Mouse (Mus musculus): ENCODE results near the gene 9930022D16Rik. TPM values are rescaled to one million over a fixed set of nuclear protein-coding genes. Genes with fewer than 3 reads are reported as not detected.

The 9930022D16Rik gene
- not detected for total RNA-seq (2022)

- DNase-seq (ENCODE audit: low spot score in 2 of 2) = no peak
Measured at GRCm38 (mm10) chr11:109413617-109414016, at the start of gene 9930022D16Rik. TSS of gene 9930022D16Rik (plus strand) at chr11:109413917.

GRCm38 (mm10) chr11:109364337-109364736, 49.4 kb upstream of the 9930022D16Rik start:
- no peak for DNase-seq (ENCODE audit: low spot score in 2 of 2)

GRCm38 (mm10) chr11:109364881-109365280, 48.8 kb upstream of the 9930022D16Rik start:
- no peak for DNase-seq (ENCODE audit: low spot score in 2 of 2)

DNA sequence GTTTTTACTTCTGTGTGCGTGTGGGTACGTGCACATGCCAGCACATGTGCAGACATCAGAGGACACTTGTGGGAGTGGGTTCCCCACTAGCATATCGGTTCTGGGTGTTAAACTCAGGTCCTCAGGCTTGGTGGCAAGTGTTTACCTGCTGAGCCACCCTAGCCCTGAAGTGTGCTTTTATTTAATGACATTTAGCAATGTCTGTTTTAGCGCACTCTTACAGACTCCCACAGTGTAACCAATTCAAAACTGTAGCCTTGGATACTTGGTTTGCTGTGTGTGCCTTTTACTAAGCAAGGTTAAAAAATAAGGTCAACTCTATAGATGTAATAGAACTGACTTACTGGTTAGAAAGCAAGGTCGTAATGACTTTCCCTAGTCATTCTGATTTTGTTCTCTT, 47.9 kb upstream of the 9930022D16Rik start:
- DNase-seq (ENCODE audit: low spot score in 2 of 2) = no peak

DNA sequence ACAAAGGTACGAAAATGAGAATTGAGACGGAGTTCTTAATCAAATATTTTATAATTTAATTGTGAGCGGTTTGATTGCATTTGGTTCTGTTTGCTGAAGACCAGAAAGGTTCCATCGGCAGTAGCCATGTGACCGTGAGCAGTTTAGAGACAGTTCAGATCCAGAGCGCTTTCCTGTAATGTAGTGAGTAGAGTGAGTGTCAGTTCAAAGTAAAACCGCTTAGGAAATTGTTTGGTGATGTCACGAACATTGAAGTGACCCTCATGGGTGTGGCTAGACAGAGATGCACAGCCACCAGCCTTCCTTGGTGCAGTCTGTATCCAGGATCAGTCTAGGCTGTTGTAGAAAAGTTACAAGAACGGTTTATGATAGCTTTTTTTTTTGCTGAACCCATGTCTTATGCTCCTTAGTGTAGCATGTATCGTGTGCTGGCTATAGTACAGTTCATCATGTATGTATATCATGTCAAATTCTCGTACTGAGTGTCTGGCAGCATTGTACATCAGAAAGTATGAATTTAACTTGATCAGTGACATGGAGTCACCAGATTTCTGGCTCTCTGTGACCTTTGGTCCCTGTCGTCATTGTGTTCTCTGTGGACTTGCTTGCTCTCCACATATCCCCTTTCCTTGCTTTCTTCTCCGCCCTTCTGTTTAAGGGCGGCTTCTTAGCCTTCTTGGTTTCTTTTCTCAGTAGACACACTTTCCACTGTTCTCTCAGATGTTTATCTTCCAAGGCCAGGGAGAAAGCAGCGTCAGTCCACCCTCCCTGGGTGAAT, 46.7 kb upstream of the 9930022D16Rik start:
- DNase-seq (ENCODE audit: low spot score in 2 of 2) = no peak

GRCm38 (mm10) chr11:109369026-109369637, 44.6 kb upstream of the 9930022D16Rik start:
- DNase-seq (ENCODE audit: low spot score in 2 of 2) = peak in 1 of 2 experiments; percentile 22

- DNase-seq (ENCODE audit: low spot score in 2 of 2) = no peak
Measured at GRCm38 (mm10) chr11:109375412-109375811, 38.3 kb upstream of the 9930022D16Rik start.

DNA sequence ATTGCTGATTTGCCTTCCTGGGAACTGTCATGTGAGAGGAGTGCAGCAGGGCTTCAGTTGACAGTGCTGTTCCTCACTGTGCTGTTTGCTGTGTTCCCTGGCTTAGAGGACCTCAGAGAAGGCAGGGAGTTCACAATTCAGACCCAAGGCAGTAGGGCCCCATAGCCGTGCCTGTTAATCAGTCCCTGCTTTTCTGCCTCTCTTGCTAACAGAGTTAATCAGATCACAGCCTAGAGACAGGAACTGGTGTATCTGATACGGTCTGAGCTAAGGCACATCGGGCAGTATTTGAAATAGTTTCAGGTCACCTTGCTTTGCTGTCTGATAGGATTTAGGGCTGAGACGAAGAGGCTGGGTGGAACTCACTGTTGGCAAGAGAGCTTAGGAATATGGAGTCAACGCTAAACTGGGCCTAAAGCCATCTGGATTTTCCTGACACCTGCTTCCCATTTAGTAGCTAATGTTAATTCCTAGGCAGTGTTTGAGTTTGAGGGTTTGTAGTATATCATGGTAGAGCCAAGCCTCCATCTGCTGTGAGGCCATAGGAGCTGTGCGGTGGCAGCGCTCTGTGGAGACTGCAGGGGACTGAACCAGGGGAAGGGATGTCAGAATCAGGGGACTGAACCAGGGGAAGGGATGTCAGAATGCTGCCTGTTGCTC, 37.1 kb upstream of the 9930022D16Rik start:
- DNase-seq (ENCODE audit: low spot score in 2 of 2) = no peak

DNA sequence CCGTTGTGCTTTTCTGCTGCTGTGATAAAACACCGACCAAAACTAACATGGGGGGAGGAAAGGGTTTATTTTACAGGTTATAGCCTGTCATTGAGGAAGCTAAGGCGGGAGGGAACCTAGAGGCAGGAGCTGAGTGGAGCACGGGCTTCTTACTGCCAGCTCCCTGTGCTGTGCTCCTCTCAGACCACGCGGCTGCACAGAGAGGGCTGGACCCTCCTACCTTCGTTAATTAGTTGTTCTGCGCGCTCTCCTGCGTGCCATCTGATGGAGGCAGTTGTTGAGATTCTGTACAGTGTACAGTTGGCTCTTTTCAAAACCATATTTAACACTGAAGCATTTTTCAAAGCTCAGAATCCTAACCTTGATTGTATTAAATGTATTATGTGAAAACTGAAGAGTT, 36.2 kb upstream of the 9930022D16Rik start:
- no peak for DNase-seq (ENCODE audit: low spot score in 2 of 2)

- no peak for DNase-seq (ENCODE audit: low spot score in 2 of 2)
Measured at GRCm38 (mm10) chr11:109378051-109378450, 35.7 kb upstream of the 9930022D16Rik start.

GRCm38 (mm10) chr11:109380662-109381061, 33.1 kb upstream of the 9930022D16Rik start:
- DNase-seq (ENCODE audit: low spot score in 2 of 2) = no peak

GRCm38 (mm10) chr11:109385296-109385695, 28.4 kb upstream of the 9930022D16Rik start:
- no peak for DNase-seq (ENCODE audit: low spot score in 2 of 2)

DNA sequence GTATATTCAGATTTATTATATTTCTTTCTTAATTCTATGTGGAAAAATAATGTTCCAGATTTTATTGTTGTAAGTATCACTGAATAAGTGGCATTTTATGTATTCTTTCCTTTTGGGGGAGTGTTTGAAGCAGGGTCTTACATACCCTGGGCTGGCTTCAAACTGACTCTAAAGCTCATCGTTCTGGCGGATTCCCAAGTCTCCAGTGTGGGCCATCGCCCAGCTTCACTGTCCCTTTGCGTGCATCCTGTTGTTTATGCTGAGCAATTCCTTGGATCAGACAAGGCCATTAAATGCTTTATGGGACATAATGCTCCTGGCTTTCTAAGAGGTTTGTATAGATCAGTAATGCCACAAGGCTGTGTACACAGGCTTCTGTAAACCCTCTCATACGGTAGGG, 24.7 kb upstream of the 9930022D16Rik start:
- no peak for DNase-seq (ENCODE audit: low spot score in 2 of 2)

GRCm38 (mm10) chr11:109391200-109391599, 22.5 kb upstream of the 9930022D16Rik start:
- DNase-seq (ENCODE audit: low spot score in 2 of 2) = no peak

DNA sequence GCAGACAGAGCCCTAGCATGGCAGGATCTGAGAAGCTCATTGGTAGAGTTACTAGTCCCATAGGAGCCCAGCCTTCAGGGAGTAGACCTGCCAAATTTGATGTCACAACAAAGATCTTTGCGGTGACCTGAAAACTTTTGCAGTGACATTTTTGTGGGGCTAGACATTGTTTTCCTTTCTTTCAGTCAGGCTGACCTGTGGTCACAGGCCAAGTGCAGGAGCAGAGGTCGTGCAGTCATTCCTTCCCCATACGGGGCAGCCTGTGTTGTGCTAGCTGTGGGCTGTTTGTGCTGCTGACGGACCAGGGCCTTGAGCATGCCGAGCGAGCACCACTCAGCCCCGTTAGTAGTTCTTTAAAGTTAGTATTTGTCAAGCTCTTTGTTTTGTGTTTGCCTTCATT, 22.0 kb upstream of the 9930022D16Rik start:
- DNase-seq (ENCODE audit: low spot score in 2 of 2) = no peak

DNA sequence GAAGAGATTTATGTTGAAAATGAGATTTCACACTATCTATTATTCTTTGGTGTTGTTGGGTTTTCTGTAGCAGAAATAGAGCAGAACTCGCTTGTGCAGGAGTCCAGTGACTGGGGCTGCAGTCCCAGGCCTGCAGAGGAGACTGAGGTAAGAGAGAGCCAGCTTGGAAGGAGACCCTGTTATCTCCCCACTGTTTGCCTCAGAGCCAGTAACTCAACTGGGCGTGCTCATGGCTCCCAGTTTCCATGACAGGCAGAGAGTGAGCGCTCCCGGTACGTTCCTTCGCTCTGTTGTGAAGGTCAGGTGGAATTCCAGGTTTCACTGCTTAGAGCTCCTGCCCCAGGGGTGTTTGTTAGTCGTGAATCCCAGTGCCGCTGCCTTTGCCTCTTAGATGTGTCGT, 21.1 kb upstream of the 9930022D16Rik start:
- no peak for DNase-seq (ENCODE audit: low spot score in 2 of 2)

GRCm38 (mm10) chr11:109394758-109395157, 19.0 kb upstream of the 9930022D16Rik start:
- DNase-seq (ENCODE audit: low spot score in 2 of 2) = no peak

DNA sequence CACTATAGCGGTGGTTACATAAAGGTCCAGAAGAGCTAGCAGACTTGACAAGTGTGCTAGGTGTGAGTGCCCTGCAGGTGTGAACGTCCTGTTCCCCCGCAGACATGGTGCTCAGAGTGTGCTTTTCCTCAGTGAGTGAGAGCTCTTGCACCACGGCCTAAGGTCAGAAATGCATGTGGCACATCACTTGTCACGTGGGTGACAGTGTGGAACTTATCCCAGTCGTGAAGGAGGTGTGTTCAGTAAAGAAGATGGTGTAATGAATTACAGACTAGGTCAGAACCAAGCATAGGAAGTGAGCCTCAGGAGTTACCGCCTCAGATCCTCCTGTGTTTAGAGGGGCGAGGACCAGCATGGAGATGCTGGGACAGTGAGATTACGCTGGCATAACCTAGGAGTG, 18.4 kb upstream of the 9930022D16Rik start:
- no peak for DNase-seq (ENCODE audit: low spot score in 2 of 2)

DNA sequence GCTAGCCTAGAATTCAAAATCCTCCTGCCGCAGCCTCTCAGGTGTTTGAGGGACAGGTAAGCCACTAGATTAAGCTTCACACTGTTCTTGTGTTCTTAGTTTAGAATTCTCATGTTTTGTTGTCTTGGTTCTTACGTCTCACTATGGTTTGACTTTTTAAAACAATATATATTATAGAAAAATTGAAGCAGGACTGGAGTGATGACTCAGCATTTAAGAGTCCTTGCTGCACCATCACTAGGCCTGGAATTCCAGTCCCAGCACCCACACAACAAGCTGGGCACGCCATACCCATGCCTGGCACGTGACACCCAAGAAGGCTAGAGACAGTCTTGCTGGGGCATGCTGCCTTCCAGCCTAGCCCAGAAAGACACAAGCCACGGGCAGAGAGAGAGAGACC, 7.3 kb upstream of the 9930022D16Rik start:
- no peak for DNase-seq (ENCODE audit: low spot score in 2 of 2)

- no peak for DNase-seq (ENCODE audit: low spot score in 2 of 2)
Measured at GRCm38 (mm10) chr11:109410197-109410980, 3.3 kb upstream of the 9930022D16Rik start.

- DNase-seq (ENCODE audit: low spot score in 2 of 2) = no peak
Measured at GRCm38 (mm10) chr11:109414802-109415201, 1.1 kb downstream of the 9930022D16Rik start.
